Mouse (Mus musculus): ENCODE measurements around the gene Plekhh2.

Plekhh2 gene

GRCm38 (mm10) chr17:84644292-84645050 lies 132.8 kb downstream of the Plekhh2 start:
- ATAC-seq (ENCODE audit: low TSS enrichment): no peak

GRCm38 (mm10) chr17:84645119-84645518 lies 133.4 kb downstream of the Plekhh2 start:
- no peak for ATAC-seq (ENCODE audit: low TSS enrichment)

GRCm38 (mm10) chr17:84645894-84646293 lies 134.2 kb downstream of the Plekhh2 start:
- no peak for ATAC-seq (ENCODE audit: low TSS enrichment)

- ATAC-seq (ENCODE audit: low TSS enrichment): peak; percentile 36
These were observed 134.8 kb downstream of the Plekhh2 start for GRCm38 (mm10) chr17:84646477-84646876.

GRCm38 (mm10) chr17:84647630-84648029 lies 135.9 kb downstream of the Plekhh2 start:
- ATAC-seq (ENCODE audit: low TSS enrichment): no peak

DNA sequence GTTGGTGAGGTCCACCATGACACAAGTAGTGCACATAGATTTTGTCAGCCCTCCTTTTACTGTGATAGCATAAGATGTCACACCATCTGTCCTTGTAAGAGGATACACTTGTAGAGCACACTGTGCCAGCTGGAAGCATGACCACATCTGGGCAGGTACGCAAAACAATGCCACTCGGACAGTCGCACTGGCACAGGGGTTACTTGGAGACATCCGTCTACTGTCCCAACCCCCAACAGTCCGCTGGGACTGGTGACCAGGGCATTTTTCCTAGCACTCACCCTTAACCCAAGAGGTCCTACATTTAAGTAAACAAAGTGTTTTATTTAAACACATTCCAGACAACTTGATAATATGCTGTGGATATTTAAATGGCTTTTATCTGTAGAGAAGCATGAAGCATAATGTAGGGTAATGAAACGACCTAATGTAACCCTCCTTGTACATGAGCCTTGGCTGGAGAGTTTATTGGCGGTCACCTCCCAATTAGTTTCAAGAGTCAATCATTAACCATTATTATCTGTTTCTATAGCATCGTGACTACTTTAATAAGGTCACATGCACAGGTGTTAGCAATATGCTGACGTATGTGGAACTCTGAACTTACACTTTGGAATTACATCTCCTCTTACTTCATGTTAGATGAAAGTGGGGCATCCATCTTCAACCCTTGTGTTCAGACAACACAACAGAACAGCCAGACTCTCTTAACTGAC lies 138.8 kb downstream of the Plekhh2 start:
- ATAC-seq (ENCODE audit: low TSS enrichment): no peak

DNA sequence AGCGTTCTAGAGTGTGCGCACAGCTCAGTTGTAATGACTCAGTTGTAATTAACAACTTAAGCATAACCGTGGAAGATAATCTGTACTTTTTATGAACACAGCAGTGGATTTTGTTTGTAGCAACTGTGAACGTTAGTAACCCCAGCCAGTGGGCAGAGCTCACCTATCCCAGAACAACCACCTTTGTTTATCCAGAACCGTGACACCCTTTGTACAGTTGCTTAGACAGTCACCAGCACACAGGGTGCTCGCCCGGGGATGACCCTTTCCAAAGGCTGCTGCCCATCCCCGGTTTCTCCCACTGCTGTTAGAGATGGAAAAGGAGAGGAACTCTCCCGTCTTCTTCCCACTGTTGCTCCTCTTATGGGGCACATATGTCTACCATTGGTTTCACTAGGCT lies 141.8 kb downstream of the Plekhh2 start:
- no peak for ATAC-seq (ENCODE audit: low TSS enrichment)

GRCm38 (mm10) chr17:84656205-84656604 lies 144.5 kb downstream of the Plekhh2 start:
- no peak for ATAC-seq (ENCODE audit: low TSS enrichment)

- ATAC-seq (ENCODE audit: low TSS enrichment): no peak
These were observed 145.1 kb downstream of the Plekhh2 start for GRCm38 (mm10) chr17:84656653-84657421.

DNA sequence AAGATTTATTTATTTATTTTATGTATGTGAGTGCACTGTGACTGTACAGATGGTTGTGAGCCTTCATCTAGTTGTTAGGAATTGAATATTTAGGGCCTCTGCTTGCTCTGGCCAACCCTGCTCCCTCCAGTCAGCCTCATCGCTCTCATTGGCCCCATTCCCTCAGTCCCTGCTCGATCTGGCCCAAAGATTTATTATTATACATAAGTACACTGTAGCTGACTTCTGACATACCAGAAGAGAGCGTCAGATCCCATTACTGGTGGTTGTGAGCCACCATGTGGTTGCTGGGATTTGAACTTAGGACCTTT lies 145.7 kb downstream of the Plekhh2 start:
- ATAC-seq (ENCODE audit: low TSS enrichment): no peak

DNA sequence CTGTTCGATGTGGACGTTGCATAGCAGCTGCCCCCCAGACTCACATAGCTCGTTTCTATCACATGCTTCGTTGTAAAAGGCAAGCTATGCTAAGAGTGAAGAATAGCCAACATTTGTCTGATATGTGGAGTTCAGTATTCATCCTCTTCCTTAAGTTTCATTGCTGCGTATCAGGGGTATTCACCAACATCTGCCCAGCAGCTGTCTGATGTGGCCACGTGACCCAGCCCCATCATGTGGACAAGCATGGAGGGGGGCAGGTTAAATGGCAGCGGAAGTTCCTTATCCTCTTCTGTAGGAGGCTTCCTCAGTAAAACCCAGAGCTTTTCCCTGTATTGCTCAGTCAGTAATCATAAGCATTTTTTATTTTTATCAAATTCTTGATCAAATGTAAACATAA lies 146.1 kb downstream of the Plekhh2 start:
- ATAC-seq (ENCODE audit: low TSS enrichment): no peak

GRCm38 (mm10) chr17:84658195-84658594 lies 146.5 kb downstream of the Plekhh2 start:
- no peak for ATAC-seq (ENCODE audit: low TSS enrichment)

- no peak for ATAC-seq (ENCODE audit: low TSS enrichment)
These were observed 147.3 kb downstream of the Plekhh2 start for GRCm38 (mm10) chr17:84658951-84659350.

DNA sequence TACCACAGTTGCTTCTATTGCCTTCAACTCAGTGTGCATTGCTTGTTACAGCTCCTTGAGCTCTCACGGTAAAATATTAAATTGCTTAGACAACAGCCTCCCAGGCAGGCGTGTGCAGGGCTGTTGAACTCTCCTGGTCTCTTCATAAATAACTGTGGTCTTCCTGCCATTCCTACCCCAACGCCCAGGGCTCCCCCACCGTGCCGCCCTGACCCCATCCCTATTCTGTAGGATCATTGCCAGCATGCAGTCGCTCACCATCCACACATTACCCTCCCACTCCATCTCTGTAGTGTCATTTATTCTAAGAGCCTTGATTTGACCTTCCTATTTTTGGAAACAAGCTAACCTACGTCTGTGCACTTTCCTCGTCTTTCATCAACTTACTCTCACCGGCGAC lies 153.4 kb downstream of the Plekhh2 start:
- no peak for ATAC-seq (ENCODE audit: low TSS enrichment)

DNA sequence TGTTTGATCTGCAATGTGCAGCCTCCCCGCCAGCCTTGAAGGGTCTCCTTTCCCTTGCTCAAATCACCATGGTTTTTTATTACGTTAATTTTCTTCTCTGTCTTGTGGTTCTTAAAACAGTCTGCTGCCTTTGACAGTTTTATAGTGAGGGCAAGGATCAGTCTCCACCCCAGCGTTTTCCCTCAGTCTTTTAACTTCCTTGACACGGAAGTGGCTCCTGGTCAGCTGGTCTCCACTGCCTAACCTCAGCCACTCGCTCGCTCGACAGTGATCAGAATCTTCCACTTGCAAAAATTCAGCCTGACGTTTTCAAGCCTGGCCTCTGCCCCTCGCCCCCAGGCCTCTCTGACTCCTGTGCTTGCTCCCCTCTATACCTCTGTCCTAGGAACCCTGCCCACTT lies 154.0 kb downstream of the Plekhh2 start:
- ATAC-seq (ENCODE audit: low TSS enrichment): no peak

- ATAC-seq (ENCODE audit: low TSS enrichment): no peak
These were observed 156.2 kb downstream of the Plekhh2 start for GRCm38 (mm10) chr17:84667848-84668247.

Data from frontal cortex, adult (tissue).